Mouse (Mus musculus) intestine, embryonic 15.5 days (tissue): Measurements from ENCODE around the gene Rad54l. TPM values are rescaled to one million over a fixed set of nuclear protein-coding genes. Genes with fewer than 3 reads are reported as not detected.
A peak's percentile ranks its signal among the peaks of the same experiment; 100 is the strongest.

Experiments used
- ATAC-seq: fragments of 200-750 bp; cut with Nextera tagmentation; 2 replicates; pipeline ENCODE4 v1.8.0; 2017; ENCODE audit warnings: moderate TSS enrichment, moderate library complexity
- H3K27ac ChIP-seq: fragments of 300-500 bp; sonication (generic); 2 replicates; pipeline ENCODE4 v1.5.1; 2015; ENCODE audit warnings: mild to moderate bottlenecking, inconsistent platforms
- H3K27me3 ChIP-seq: fragments of 300-500 bp; sonication (generic); replicated peaks from 2 replicates; pipeline ENCODE4 v1.6.1; 2015; ENCODE audit warnings: inconsistent platforms
- H3K36me3 ChIP-seq: fragments of 300-500 bp; sonication (generic); 2 replicates; pipeline ENCODE4 v1.6.1; 2015; ENCODE audit warnings: inconsistent platforms
- H3K4me1 ChIP-seq: fragments of 300-500 bp; sonication (generic); replicated peaks from 2 replicates; pipeline ENCODE4 v1.6.1; 2015; ENCODE audit warnings: inconsistent platforms
- H3K4me2 ChIP-seq: fragments of 300-500 bp; sonication (generic); replicated peaks from 2 replicates; pipeline ENCODE4 v1.6.1; 2015; ENCODE audit warnings: mild to moderate bottlenecking, inconsistent platforms
- H3K4me3 ChIP-seq: fragments of 300-500 bp; sonication (generic); replicated peaks from 2 replicates; pipeline ENCODE4 v1.5.1; 2015; ENCODE audit warnings: inconsistent platforms
- H3K9ac ChIP-seq: fragments of 300-500 bp; sonication (generic); 2 replicates; pipeline ENCODE4 v1.6.1; 2015; ENCODE audit warnings: inconsistent platforms
- H3K9me3 ChIP-seq: fragments of 300-500 bp; sonication (generic); 2 replicates; pipeline ENCODE4 v1.6.1; 2016; ENCODE audit warnings: inconsistent platforms
- WGBS: fragments of 180-500 bp; shearing (Covaris S2); methylation state at CpG from one replicate; pipeline ENCODE4 v1.1.7; 2015; 5-methylcytosine and 5-hydroxymethylcytosine counted together
- polyA plus RNA-seq: library from polyadenylated mRNA; unstranded; fragments of >200 nt; fragmentation: Nextera tagmentation; extraction: Ambion mirVana; gene quantifications from 2 replicates; pipeline ENCODE4 v1.2.1, GENCODE M21; 2015

The Rad54l gene
- polyA plus RNA-seq, 1 experiment from 2014 or later: 26.7 TPM

DNA sequence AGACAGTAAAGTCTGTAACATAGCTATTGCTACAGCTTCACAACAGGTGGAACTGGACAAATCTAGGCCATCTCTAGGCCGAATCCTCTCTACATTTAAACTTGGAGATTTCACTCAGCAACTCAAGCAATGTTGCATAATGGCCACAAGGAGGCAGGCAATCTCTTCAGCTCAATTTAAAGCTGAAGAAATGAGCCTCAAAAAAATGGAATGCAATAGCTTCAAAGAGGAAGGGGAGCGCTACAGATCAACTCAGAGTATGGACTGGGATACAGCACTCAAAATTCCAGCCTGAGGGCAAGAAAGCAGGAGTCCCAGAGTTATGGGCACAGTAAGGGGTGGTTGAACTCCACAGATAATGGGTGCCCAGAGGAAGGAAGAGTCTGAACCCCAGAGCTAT, 11.5 kb upstream of the Rad54l start:
- ATAC-seq: peak; percentile 48; the same call in 1 of the 2 replicates
- WGBS: 36% methylated on average over 2 of the region's 2 CpGs
- Histone ChIP-seq H3K4me2 (no peak overlapping the region), H3K9ac (no peak overlapping the region), H3K4me3 (no peak overlapping the region), H3K4me1 (no peaks in the 10 kb centered on the region), H3K36me3 (no peaks in the 10 kb centered on the region), H3K9me3 (no peaks in the 10 kb centered on the region), H3K27me3 (no peaks in the 10 kb centered on the region), H3K27ac (no peak overlapping the region)

DNA sequence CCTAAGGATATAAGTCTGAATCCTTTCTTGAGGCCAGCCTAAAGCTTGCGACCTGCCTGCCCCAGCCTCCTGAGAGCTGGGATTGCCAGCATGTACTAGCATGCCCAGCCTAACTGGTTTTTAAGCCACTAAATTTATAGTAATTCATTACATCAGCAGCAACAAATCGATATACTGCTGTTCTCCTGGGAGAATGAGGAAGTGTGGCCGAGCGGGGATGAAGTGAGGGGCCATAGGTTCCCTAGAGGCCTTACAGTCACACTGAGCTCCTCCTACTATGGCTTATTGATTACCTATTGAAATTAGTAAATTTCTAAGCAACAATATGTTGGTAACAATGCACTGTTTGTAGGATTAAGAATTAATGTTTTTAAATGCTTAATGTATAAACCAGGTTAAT, 9.6 kb upstream of the Rad54l start:
- H3K27ac ChIP-seq: no peak overlapping the region
- no peaks in the 10 kb centered on the region for H3K27me3 ChIP-seq
- H3K36me3 ChIP-seq: no peaks in the 10 kb centered on the region
- WGBS: 83% methylated on average over 4 of the region's 4 CpGs
- no peak overlapping the region for H3K4me2 ChIP-seq
- no peaks in the 10 kb centered on the region for H3K4me1 ChIP-seq
- no peak overlapping the region for H3K9ac ChIP-seq
- H3K9me3 ChIP-seq: no peaks in the 10 kb centered on the region
- H3K4me3 ChIP-seq: no peak overlapping the region
- no peak for ATAC-seq

DNA sequence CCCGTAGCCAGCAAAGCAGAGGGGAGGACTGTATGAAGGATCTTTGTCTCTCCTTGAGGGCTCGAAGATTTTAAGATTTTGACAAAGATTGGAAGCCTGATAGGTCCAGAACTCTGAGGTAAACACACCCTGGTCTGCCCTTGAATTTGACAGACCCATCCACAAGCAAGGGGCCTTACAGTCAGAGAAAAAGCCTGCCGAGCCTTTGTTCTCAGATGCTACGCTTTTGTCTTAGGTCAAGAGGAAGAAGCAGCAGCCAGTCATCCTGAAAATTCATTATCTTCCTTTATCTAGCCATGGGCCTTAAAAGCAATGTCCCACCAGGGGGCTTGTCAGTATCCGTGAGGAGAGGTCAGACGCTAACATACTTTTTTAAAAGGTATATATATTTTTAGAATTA, 4.5 kb upstream of the Rad54l start:
- Histone ChIP-seq H3K4me2 (no peak overlapping the region), H3K9me3 (no peaks in the 10 kb centered on the region), H3K27ac (no peak overlapping the region), H3K4me1 (peaks cover 6% of the 10 kb centered on the region), H3K27me3 (no peaks in the 10 kb centered on the region), H3K9ac (no peak overlapping the region), H3K36me3 (no peaks in the 10 kb centered on the region), H3K4me3 (no peak overlapping the region)
- WGBS: 81% methylated on average over 6 of the region's 6 CpGs
- no peak for ATAC-seq

DNA sequence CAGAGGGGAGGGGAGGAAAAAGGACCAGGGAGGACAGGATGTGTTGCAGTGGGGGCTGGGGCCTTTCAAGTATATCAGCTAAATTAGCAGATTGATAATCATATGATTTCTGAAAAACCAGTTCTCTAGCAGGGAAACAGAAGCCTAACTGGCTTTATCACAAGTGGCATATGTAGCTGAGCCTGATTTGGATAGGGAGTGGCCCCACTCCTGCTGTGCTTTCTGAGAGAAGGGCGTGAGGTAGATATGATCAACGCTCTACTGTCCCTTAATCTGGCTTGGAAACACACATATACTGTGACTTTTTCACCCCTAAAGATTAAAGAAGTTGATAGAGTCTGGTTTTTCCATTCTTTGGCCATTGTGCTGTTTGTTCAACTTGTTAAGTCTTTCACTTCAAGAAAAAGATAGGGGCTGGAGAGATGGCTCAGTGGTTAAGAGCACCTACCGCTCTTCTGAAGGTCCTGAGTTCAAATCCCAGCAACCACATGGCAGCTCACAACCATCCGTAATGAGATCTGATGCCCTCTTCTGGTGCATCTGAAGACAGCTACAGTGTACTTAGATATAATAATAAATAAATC, 2.4 kb upstream of the Rad54l start:
- no peak for ATAC-seq
- Histone ChIP-seq H3K4me2 (no peak overlapping the region), H3K9ac (no peak overlapping the region), H3K4me1 (peaks cover 8% of the 10 kb centered on the region), H3K9me3 (no peaks in the 10 kb centered on the region), H3K27me3 (no peaks in the 10 kb centered on the region), H3K27ac (no peak overlapping the region), H3K4me3 (no peak overlapping the region), H3K36me3 (no peaks in the 10 kb centered on the region)
- WGBS: 76% methylated on average over 4 of the region's 4 CpGs

DNA sequence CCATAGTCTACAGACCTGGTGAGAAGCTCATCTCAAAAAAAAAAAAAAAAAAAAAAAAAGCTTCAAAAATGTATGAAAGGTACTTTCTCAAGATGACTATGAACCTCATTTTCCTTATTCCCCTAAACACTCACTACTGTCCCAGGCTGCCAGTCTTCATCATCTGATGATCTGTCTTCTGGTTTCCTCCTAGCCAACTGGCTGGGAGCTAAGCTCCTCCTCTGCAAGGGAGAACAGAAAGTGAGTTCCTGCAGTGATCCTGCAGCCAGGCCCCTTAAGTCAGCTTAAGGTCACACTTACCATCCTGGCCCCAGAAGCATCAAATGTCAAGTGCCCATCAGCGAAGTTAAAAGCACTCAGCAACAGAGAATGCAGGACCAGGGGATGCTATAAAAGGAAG, 728 bp downstream of the Rad54l start:
- peak overlapping the region; percentile 55 for H3K9ac ChIP-seq
- WGBS: 5% methylated on average over 1 of the region's 1 CpGs
- peak overlapping the region; percentile 47 for H3K4me3 ChIP-seq
- no peaks in the 10 kb centered on the region for H3K9me3 ChIP-seq
- peak overlapping the region; percentile 67 for H3K4me2 ChIP-seq
- peak overlapping the region; percentile 6; the same call in 1 of the 2 replicates for H3K27ac ChIP-seq
- H3K36me3 ChIP-seq: no peaks in the 10 kb centered on the region
- peak; percentile 9; the same call in 1 of the 2 replicates for ATAC-seq
- no peaks in the 10 kb centered on the region for H3K27me3 ChIP-seq
- peaks cover 8% of the 10 kb centered on the region for H3K4me1 ChIP-seq

DNA sequence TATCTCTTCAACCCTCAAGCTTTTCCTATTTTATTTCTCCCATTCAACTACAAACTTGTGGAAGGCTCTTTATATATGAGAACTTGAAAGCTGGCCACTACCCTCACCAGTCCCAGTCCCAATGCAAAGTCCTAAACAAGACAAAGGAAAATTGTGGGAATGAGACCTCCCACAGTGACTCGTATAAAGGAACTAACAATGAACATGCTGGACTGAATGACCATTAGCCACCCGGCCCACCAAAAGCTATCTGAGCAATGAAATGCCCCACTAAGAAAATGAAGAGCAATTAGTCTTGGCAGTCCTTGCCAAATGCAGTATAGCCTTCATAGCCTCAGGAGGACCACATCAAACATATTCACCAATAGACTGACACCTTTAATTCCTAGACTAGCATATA, 12.0 kb downstream of the Rad54l start:
- Histone ChIP-seq H3K4me2 (no peak overlapping the region), H3K4me3 (no peak overlapping the region), H3K27ac (no peak overlapping the region), H3K27me3 (no peaks in the 10 kb centered on the region), H3K36me3 (no peaks in the 10 kb centered on the region), H3K9me3 (no peaks in the 10 kb centered on the region), H3K9ac (no peak overlapping the region), H3K4me1 (no peaks in the 10 kb centered on the region)
- 85% methylated on average over 2 of the region's 2 CpGs for WGBS
- ATAC-seq: no peak

DNA sequence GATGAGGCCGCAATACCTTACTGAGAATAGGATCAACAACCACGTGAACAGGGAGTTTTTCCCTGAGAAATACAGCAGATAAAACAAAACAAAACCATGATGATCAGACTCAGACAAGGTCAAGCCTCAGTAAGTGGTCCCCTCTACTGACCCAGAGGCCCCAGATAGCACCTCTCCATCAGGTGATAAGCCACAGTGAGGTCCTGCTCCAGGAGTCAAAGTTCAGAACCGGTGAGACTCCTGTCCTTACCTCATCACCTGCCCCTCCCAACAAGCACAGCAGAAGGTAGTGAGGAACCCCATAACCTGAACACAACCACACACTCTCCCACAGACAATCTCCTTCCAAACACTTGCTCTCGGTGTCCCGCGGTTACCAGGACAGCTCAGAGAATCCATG, 12.8 kb downstream of the Rad54l start:
- H3K27ac ChIP-seq: no peak overlapping the region
- 89% methylated on average over 6 of the region's 6 CpGs for WGBS

DNA sequence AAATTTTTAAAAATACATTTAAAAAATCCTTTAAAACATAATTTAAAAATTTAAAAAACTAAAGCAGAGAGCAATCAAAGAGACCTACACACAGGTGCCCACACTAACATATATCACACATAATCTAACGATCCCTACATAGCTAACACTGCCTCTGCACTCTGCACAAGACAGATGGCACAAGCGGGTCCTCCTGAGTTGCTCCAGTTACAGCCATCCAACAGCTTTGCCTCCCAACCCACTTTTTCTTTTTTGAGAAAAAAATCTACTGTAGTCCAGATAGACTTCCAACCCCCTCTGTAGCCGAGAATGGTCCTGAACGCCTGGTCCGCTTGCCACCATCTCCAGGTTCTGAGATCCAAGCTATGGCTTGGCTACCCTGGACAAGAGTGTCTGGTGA, 18.2 kb downstream of the Rad54l start:
- no peak overlapping the region for H3K4me2 ChIP-seq
- H3K27me3 ChIP-seq: no peaks in the 10 kb centered on the region
- H3K4me3 ChIP-seq: no peak overlapping the region
- no peaks in the 10 kb centered on the region for H3K4me1 ChIP-seq
- H3K9ac ChIP-seq: no peak overlapping the region
- 94% methylated on average over 5 of the region's 5 CpGs for WGBS
- H3K36me3 ChIP-seq: no peaks in the 10 kb centered on the region; the same call in none of the 2 replicates
- no peak for ATAC-seq
- no peak overlapping the region for H3K27ac ChIP-seq
- H3K9me3 ChIP-seq: no peaks in the 10 kb centered on the region

More for the DNA sequence above, 12.8 kb downstream of the Rad54l start:
- Histone ChIP-seq H3K9me3 (no peaks in the 10 kb centered on the region), H3K27me3 (no peaks in the 10 kb centered on the region), H3K4me2 (no peak overlapping the region), H3K9ac (no peak overlapping the region), H3K4me1 (no peaks in the 10 kb centered on the region), H3K4me3 (no peak overlapping the region), H3K36me3 (no peaks in the 10 kb centered on the region; the same call in 1 of the 2 replicates)
- ATAC-seq: peak; percentile 78

DNA sequence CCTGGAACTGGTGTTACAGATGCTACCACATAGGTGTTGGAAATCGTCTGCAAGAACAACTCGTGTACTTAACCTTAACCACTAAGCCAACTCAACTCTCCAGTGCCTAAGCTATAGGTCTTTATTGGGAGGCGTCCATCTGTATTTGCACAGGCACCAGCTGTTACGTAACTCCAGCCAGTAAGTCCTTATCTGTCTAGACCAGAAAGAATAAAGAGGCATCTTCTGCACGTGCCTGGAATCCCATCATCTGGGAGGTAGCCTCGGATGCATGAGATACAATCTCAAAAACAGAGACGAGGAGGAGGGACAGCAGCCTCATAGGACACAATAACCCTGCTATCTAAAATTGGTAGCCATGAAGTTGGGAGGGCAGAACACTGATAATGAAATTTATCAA, 22.5 kb downstream of the Rad54l start:
- Histone ChIP-seq H3K9me3 (no peaks in the 10 kb centered on the region), H3K4me2 (no peak overlapping the region), H3K27me3 (no peaks in the 10 kb centered on the region), H3K36me3 (peaks cover 31% of the 10 kb centered on the region), H3K4me3 (no peak overlapping the region), H3K4me1 (no peaks in the 10 kb centered on the region), H3K27ac (no peak overlapping the region), H3K9ac (no peak overlapping the region)
- no peak; the same call in 1 of the 2 replicates for ATAC-seq
- WGBS: 77% methylated on average over 7 of the region's 7 CpGs

DNA sequence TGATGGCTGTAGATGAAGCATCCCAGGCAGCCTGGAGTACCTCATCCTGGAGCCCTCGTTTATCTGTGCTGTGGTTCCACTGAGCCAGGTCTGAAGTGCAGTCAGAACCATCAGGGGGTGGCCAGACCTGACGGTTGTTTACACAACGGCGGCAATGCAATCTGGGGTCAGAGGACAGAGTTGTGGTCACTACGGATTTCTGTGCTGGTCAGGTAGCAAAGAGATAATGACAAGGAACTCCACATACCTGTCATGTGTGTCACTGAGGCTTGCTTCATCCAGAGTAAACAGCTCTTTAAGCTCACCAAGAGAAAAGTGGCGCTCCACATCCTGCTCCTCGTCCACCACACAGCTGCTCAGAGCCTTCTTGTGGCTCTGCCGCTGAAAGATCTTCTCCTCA, 26.3 kb downstream of the Rad54l start:
- 68% methylated on average over 8 of the region's 8 CpGs for WGBS
- H3K27ac ChIP-seq: no peak overlapping the region
- H3K4me2 ChIP-seq: no peak overlapping the region
- no peaks in the 10 kb centered on the region for H3K4me1 ChIP-seq
- H3K4me3 ChIP-seq: no peak overlapping the region
- no peaks in the 10 kb centered on the region for H3K9me3 ChIP-seq
- ATAC-seq: no peak
- H3K9ac ChIP-seq: no peak overlapping the region
- H3K27me3 ChIP-seq: no peaks in the 10 kb centered on the region
- peaks cover 44% of the 10 kb centered on the region for H3K36me3 ChIP-seq

DNA sequence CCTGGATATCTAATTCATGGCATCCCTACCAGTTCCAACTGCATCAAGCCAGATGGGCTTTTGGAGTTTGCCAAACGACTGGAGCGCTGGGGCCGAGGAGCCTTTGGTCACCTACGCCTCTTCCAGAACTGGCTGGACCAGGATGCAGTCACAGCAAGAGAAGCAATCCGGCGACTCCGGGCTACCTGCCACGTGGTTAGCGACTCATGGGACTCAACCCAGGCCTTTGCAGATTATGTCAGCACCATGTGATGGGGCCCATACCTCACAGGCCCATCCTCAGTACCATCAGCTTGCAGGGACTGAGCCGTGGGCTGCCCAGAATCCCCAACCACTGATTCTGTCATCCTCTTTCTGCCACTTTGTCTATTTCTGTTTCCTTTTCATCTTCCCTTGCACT, 27.2 kb downstream of the Rad54l start:
- WGBS: 89% methylated on average over 10 of the region's 10 CpGs
- Histone ChIP-seq H3K9ac (no peak overlapping the region), H3K36me3 (peaks cover 44% of the 10 kb centered on the region)

DNA sequence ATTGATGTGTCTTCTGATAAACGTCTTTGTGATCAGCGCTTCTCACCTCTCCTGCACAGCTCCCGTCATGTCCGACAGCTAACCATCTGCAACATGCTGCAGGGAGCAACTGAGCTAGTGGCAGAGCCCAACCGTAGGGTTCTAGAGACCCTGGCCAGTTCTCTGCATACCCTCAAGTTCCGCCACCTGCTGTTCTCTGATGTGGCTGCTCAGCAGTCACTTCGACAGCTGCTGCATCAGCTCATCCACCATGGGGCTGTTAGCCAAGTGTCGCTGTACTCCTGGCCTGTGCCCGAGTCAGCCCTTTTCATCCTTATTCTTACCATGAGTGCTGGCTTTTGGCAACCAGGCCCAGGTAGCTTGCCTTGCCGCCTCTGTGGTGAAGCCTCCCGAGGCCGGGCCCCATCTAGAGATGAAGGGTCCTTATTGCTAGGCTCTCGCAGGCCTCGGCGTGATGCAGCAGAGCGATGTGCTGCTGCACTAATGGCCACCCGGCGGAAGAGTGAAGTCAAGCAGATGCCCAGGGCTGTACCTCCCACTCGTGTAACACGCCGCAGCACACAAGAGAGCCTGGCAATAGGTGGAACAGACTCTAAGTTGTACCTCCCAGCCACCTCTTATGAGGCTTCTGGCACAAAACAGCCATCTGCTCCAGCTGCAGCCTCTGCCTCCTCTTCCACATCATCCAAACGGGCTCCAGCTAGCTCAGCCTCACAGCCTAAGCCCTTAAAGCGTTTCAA, 34.8 kb downstream of the Rad54l start:
- 90% methylated on average over 23 of the region's 23 CpGs for WGBS
- no peak overlapping the region for H3K9ac ChIP-seq
- no peaks in the 10 kb centered on the region for H3K27me3 ChIP-seq
- H3K27ac ChIP-seq: no peak overlapping the region
- peaks cover 26% of the 10 kb centered on the region for H3K36me3 ChIP-seq
- H3K4me2 ChIP-seq: no peak overlapping the region
- H3K9me3 ChIP-seq: no peaks in the 10 kb centered on the region
- H3K4me3 ChIP-seq: no peak overlapping the region
- no peak for ATAC-seq
- H3K4me1 ChIP-seq: no peaks in the 10 kb centered on the region

More for the DNA sequence above, 27.2 kb downstream of the Rad54l start:
- Histone ChIP-seq H3K4me1 (no peaks in the 10 kb centered on the region), H3K4me3 (no peak overlapping the region), H3K27me3 (no peaks in the 10 kb centered on the region), H3K9me3 (no peaks in the 10 kb centered on the region), H3K27ac (no peak overlapping the region), H3K4me2 (no peak overlapping the region)
- no peak for ATAC-seq
